Mouse (Mus musculus) hindbrain, embryonic 15.5 days (tissue): ENCODE results near the gene Arcn1. TPM values are rescaled to one million over a fixed set of nuclear protein-coding genes. Genes with fewer than 3 reads are reported as not detected.

Source experiments
- ATAC-seq: fragments of 200-750 bp; cut with Nextera tagmentation; 2 replicates; pipeline ENCODE4 v1.8.0; 2017; ENCODE audit warnings: low read depth, moderate number of reproducible peaks, moderate TSS enrichment; ENCODE audit not compliant: low FRiP score
- H3K27ac ChIP-seq: fragments of 300-500 bp; sonication (generic); replicated peaks from 2 replicates; pipeline ENCODE4 v1.5.1; 2015; ENCODE audit warnings: mild to moderate bottlenecking, inconsistent platforms
- H3K27me3 ChIP-seq: fragments of 300-500 bp; sonication (generic); 2 replicates; pipeline ENCODE4 v1.6.1; 2015; ENCODE audit warnings: control low read depth, inconsistent platforms
- H3K36me3 ChIP-seq: fragments of 300-500 bp; sonication (generic); 2 replicates; pipeline ENCODE4 v1.6.1; 2015; ENCODE audit warnings: control low read depth, inconsistent platforms
- H3K4me1 ChIP-seq: fragments of 300-500 bp; sonication (generic); replicated peaks from 2 replicates; pipeline ENCODE4 v1.6.1; 2015; ENCODE audit warnings: control low read depth, inconsistent platforms
- H3K4me2 ChIP-seq: fragments of 300-500 bp; sonication (generic); 2 replicates; pipeline ENCODE4 v1.6.1; 2015; ENCODE audit warnings: moderate library complexity, mild to moderate bottlenecking, inconsistent platforms
- H3K4me3 ChIP-seq: fragments of 300-500 bp; sonication (generic); 2 replicates; pipeline ENCODE4 v1.5.1; 2015; ENCODE audit warnings: mild to moderate bottlenecking, inconsistent platforms
- H3K9ac ChIP-seq: fragments of 300-500 bp; sonication (generic); 2 replicates; pipeline ENCODE4 v1.6.1; 2015; ENCODE audit warnings: inconsistent platforms
- H3K9me3 ChIP-seq: fragments of 300-500 bp; sonication (generic); 2 replicates; pipeline ENCODE4 v1.6.1; 2016; ENCODE audit warnings: control low read depth, inconsistent platforms
- WGBS: fragments of 180-500 bp; shearing (Covaris S2); methylation state at CpG from one replicate; pipeline ENCODE4 v1.1.7; 2015; 5-methylcytosine and 5-hydroxymethylcytosine counted together
- polyA plus RNA-seq: library from polyadenylated mRNA; unstranded; fragments of >200 nt; fragmentation: Nextera tagmentation; extraction: Ambion mirVana; gene quantifications from 2 replicates; pipeline ENCODE4 v1.2.1, GENCODE M21; 2015

Gene Arcn1
- polyA plus RNA-seq, 1 experiment from 2014 or later, result 135 TPM

GRCm38 (mm10) chr9:44716997-44717821 lies 50.4 kb downstream of the Arcn1 start:
- 76% methylated on average over 6 of the region's 6 CpGs for WGBS
- Histone ChIP-seq H3K4me3 (no peak overlapping the region), H3K9me3 (no peaks in the 10 kb centered on the region), H3K4me1 (peaks cover 45% of the 10 kb centered on the region), H3K9ac (no peak overlapping the region), H3K4me2 (no peak overlapping the region), H3K36me3 (peaks cover 19% of the 10 kb centered on the region), H3K27ac (no peak overlapping the region), H3K27me3 (no peaks in the 10 kb centered on the region)
- ATAC-seq, result no peak

DNA sequence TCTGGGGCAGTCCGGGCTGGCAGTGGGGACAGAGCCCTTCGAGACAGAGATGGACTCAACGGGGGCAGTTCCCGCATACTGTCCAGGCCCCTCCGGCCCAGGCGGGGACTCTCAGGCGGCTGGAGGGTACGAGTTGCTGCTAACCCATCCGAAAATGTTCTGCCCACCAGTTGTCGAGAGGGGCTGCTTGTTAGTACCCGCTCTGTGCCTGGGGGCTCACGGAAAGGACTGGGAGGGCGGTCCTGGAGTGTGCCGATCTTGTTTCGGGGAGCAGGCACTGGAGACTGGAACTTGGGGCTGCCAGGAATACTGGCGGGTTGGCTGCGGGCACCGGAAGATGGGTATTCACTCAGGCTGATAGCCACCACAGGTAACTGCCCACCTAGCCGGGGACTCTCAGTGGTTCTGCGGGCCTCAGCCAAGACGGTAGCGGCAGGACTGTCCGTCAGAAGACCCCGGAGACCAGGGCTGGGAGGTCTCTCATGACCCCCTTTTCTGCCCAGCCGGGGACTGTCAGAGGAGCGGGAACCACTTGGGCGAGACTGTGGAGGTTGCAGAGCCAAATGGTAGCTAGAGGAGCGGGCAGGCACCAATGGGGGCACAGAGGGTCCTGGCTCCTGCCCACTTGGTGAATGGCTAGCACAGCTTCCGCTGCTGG lies 51.8 kb downstream of the Arcn1 start:
- H3K27me3 ChIP-seq, result no peaks in the 10 kb centered on the region
- H3K36me3 ChIP-seq, result peaks cover 24% of the 10 kb centered on the region
- H3K4me1 ChIP-seq, result peaks cover 35% of the 10 kb centered on the region
- no peak overlapping the region for H3K27ac ChIP-seq
- H3K4me2 ChIP-seq, result no peak overlapping the region
- ATAC-seq, result no peak
- 92% methylated on average over 29 of the region's 29 CpGs for WGBS
- no peaks in the 10 kb centered on the region for H3K9me3 ChIP-seq
- H3K9ac ChIP-seq, result no peak overlapping the region
- no peak overlapping the region for H3K4me3 ChIP-seq

- no peak for ATAC-seq
- no peak overlapping the region for H3K9ac ChIP-seq
- H3K9me3 ChIP-seq, result no peaks in the 10 kb centered on the region
- H3K4me3 ChIP-seq, result no peak overlapping the region
- H3K27me3 ChIP-seq, result no peaks in the 10 kb centered on the region
- H3K4me1 ChIP-seq, result peaks cover 27% of the 10 kb centered on the region
- H3K36me3 ChIP-seq, result peaks cover 31% of the 10 kb centered on the region
- no peak overlapping the region for H3K4me2 ChIP-seq
- WGBS, result 87% methylated on average over 17 of the region's 17 CpGs
- H3K27ac ChIP-seq, result no peak overlapping the region
Measured at GRCm38 (mm10) chr9:44715109-44715508, 52.5 kb downstream of the Arcn1 start.

GRCm38 (mm10) chr9:44713574-44713973 lies 54.1 kb downstream of the Arcn1 start:
- Histone ChIP-seq H3K27me3 (no peaks in the 10 kb centered on the region), H3K4me1 (peaks cover 23% of the 10 kb centered on the region), H3K9me3 (no peaks in the 10 kb centered on the region), H3K9ac (no peak overlapping the region), H3K4me3 (no peak overlapping the region), H3K27ac (no peak overlapping the region), H3K4me2 (no peak overlapping the region), H3K36me3 (peaks cover 31% of the 10 kb centered on the region)
- 86% methylated on average over 2 of the region's 2 CpGs for WGBS
- no peak for ATAC-seq

DNA sequence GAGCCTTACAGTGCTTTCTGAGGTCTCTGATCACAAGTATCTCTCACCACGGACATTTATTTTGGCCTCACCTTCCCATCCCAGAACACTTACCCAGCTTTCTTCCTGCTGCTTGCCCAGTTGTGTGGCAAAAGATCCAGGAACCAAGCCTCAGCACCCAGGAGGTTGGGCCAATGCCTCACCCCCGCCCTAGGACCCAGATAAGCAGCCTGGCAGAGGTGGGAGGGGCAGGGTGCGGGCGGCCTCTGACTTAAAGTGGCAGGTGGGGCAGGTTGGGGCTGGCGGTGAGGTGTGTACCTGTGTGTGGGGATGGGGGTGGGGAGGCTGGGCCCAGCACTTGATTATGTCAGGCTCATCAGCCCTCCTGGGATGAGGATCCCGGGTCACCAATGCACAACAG lies 54.6 kb downstream of the Arcn1 start:
- Histone ChIP-seq H3K4me3 (no peak overlapping the region), H3K27me3 (no peaks in the 10 kb centered on the region), H3K36me3 (peaks cover 31% of the 10 kb centered on the region), H3K4me2 (no peak overlapping the region), H3K9me3 (no peaks in the 10 kb centered on the region), H3K27ac (no peak overlapping the region), H3K4me1 (peaks cover 23% of the 10 kb centered on the region), H3K9ac (no peak overlapping the region)
- no peak for ATAC-seq
- WGBS, result 90% methylated on average over 6 of the region's 6 CpGs

DNA sequence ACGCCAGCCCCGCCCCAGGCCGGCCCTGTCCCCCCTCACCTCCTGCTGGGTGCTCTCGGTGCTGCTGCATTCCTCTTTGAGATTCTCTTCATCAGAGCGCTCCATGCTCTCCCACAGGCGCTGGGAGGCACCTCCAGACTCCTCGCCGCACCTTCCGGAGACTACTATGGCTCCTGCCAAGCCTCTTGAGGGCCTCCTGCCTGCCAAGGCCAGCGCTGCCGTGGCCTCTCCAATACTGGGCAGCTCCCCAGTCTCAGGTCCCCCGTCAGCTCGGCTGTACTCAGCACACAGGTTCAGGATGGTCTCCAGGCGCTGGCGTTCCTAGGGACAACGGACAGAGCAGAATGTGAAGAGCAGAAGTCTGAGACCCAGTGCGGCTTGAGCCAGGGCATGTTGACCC lies 56.0 kb downstream of the Arcn1 start:
- 67% methylated on average over 17 of the region's 17 CpGs for WGBS

GRCm38 (mm10) chr9:44710213-44710612 lies 57.4 kb downstream of the Arcn1 start:
- ATAC-seq, result no peak
- Histone ChIP-seq H3K4me3 (no peak overlapping the region), H3K9me3 (no peaks in the 10 kb centered on the region), H3K36me3 (peaks cover 27% of the 10 kb centered on the region), H3K27ac (no peak overlapping the region), H3K4me2 (no peak overlapping the region), H3K27me3 (no peaks in the 10 kb centered on the region), H3K4me1 (peaks cover 18% of the 10 kb centered on the region), H3K9ac (no peak overlapping the region)
- WGBS, result 78% methylated on average over 5 of the region's 5 CpGs

More for the DNA sequence above, 56.0 kb downstream of the Arcn1 start:
- no peak for ATAC-seq
- no peak overlapping the region for H3K4me2 ChIP-seq
- no peak overlapping the region for H3K4me3 ChIP-seq
- no peak overlapping the region for H3K9ac ChIP-seq
- H3K36me3 ChIP-seq, result peaks cover 32% of the 10 kb centered on the region
- H3K27ac ChIP-seq, result no peak overlapping the region
- H3K27me3 ChIP-seq, result no peaks in the 10 kb centered on the region
- peaks cover 18% of the 10 kb centered on the region for H3K4me1 ChIP-seq
- no peaks in the 10 kb centered on the region for H3K9me3 ChIP-seq

DNA sequence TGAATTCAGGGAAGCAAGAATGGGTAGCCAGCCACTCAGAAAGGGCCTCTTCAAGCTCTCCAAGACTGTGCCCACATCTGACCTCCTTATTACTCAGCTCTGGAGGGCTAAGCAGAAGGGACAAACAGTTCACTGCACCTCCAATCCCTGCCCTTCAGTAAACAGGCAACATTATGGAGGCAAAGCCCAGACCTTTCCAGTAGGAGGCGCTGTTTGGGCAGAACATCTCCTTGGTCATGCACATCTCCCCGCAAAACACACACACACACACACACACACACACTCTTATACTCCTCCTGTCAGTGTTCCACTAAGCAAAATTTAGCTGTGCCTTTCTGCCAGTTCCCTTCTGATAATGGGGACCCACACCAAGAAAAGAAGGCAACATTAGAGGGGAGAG lies 58.0 kb downstream of the Arcn1 start:
- H3K36me3 ChIP-seq, result peaks cover 28% of the 10 kb centered on the region

GRCm38 (mm10) chr9:44708925-44709324 lies 58.7 kb downstream of the Arcn1 start:
- H3K4me3 ChIP-seq, result peak overlapping the region; percentile 18; the same call in 1 of the 2 replicates

More for the DNA sequence above, 58.0 kb downstream of the Arcn1 start:
- 54% methylated on average over 2 of the region's 2 CpGs for whole genome bisulfite sequencing
- no peak for ATAC-seq
- Histone ChIP-seq H3K4me2 (no peak overlapping the region), H3K4me1 (peaks cover 18% of the 10 kb centered on the region), H3K9ac (no peak overlapping the region), H3K9me3 (no peaks in the 10 kb centered on the region), H3K4me3 (no peak overlapping the region), H3K27ac (no peak overlapping the region), H3K27me3 (no peaks in the 10 kb centered on the region)

GRCm38 (mm10) chr9:44708429-44708765 lies 59.2 kb downstream of the Arcn1 start:
- H3K36me3 ChIP-seq, result peaks cover 28% of the 10 kb centered on the region

More at GRCm38 (mm10) chr9:44708925-44709324, 58.7 kb downstream of the Arcn1 start:
- H3K9ac ChIP-seq, result no peak overlapping the region
- H3K9me3 ChIP-seq, result no peaks in the 10 kb centered on the region
- H3K4me2 ChIP-seq, result peak overlapping the region; percentile 52
- no peak for ATAC-seq
- 10% methylated on average over 6 of the region's 6 CpGs for WGBS
- no peaks in the 10 kb centered on the region for H3K27me3 ChIP-seq
- H3K27ac ChIP-seq, result no peak overlapping the region
- H3K36me3 ChIP-seq, result peaks cover 28% of the 10 kb centered on the region
- H3K4me1 ChIP-seq, result peaks cover 18% of the 10 kb centered on the region

GRCm38 (mm10) chr9:44707749-44708428 lies 59.8 kb downstream of the Arcn1 start:
- Histone ChIP-seq H3K36me3 (peaks cover 28% of the 10 kb centered on the region), H3K4me3 (peak overlapping the region; percentile 18), H3K27me3 (no peaks in the 10 kb centered on the region), H3K4me1 (peaks cover 18% of the 10 kb centered on the region), H3K9ac (peak overlapping the region; percentile 12; the same call in 1 of the 2 replicates), H3K4me2 (peak overlapping the region; percentile 52), H3K27ac (no peak overlapping the region), H3K9me3 (no peaks in the 10 kb centered on the region)
- no peak for ATAC-seq
- WGBS, result 18% methylated on average over 28 of the region's 28 CpGs

More at GRCm38 (mm10) chr9:44708429-44708765, 59.2 kb downstream of the Arcn1 start:
- Histone ChIP-seq H3K9ac (peak overlapping the region; percentile 12; the same call in 1 of the 2 replicates), H3K4me1 (peaks cover 18% of the 10 kb centered on the region), H3K9me3 (no peaks in the 10 kb centered on the region), H3K4me2 (peak overlapping the region; percentile 52), H3K27me3 (no peaks in the 10 kb centered on the region), H3K27ac (no peak overlapping the region), H3K4me3 (peak overlapping the region; percentile 18)
- peak; percentile 42; the same call in 1 of the 2 replicates for ATAC-seq
- WGBS, result 6% methylated on average over 24 of the region's 24 CpGs

GRCm38 (mm10) chr9:44699730-44700129 lies 67.9 kb downstream of the Arcn1 start:
- ATAC-seq, result no peak
- WGBS, result 83% methylated on average over 5 of the region's 5 CpGs
- no peak overlapping the region for H3K4me3 ChIP-seq
- no peaks in the 10 kb centered on the region for H3K9me3 ChIP-seq
- no peak overlapping the region for H3K4me2 ChIP-seq
- H3K36me3 ChIP-seq, result peaks cover 65% of the 10 kb centered on the region
- no peak overlapping the region for H3K9ac ChIP-seq
- H3K4me1 ChIP-seq, result no peaks in the 10 kb centered on the region
- H3K27me3 ChIP-seq, result no peaks in the 10 kb centered on the region
- H3K27ac ChIP-seq, result no peak overlapping the region
